Mouse (Mus musculus): Measurements from ENCODE around the gene Gm12166. TPM values are rescaled to one million over a fixed set of nuclear protein-coding genes. Genes with fewer than 3 reads are reported as not detected.

Gene Gm12166
- polyA plus RNA-seq, 1 experiment: not detected

DNA sequence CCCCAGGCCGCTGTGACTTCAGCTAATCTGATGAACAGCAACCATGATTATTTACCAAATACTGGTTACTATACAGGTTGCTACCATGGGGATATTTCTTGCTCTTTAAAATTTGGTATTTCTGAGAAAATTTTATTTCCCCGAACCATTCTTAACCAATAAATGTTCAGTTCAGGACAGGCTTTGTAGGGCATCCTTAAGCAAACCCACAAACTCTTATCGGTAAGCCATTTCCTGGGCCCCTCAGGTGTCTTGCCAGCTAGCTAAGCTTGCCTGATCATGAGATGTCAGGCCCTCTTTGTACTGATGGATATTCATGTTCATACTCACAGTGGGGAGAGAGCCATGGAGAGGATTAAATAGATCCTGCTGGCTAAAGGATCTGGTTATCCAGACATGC is 34.3 kb upstream of the Gm12166 start:
- no peak overlapping the region for H3K27ac ChIP-seq (ENCODE audit: insufficient read depth, low read depth, low read length)
- 97% methylated on average over 3 of the region's 3 CpGs for WGBS
- no peak for TF ChIP-seq CTCF (IDR thresholded peaks at IDR 0.05; ENCODE audit: insufficient read depth, low read depth, low read length)
- TF ChIP-seq POLR2A (IDR thresholded peaks at IDR 0.05; ENCODE audit: insufficient read depth, low read depth, low read length): no peak
- no peak overlapping the region for H3K4me3 ChIP-seq (ENCODE audit: insufficient read depth, low read depth, low read length)
- no peaks in the 10 kb centered on the region for H3K4me1 ChIP-seq (ENCODE audit: control insufficient read depth, insufficient read depth, low read length)

DNA sequence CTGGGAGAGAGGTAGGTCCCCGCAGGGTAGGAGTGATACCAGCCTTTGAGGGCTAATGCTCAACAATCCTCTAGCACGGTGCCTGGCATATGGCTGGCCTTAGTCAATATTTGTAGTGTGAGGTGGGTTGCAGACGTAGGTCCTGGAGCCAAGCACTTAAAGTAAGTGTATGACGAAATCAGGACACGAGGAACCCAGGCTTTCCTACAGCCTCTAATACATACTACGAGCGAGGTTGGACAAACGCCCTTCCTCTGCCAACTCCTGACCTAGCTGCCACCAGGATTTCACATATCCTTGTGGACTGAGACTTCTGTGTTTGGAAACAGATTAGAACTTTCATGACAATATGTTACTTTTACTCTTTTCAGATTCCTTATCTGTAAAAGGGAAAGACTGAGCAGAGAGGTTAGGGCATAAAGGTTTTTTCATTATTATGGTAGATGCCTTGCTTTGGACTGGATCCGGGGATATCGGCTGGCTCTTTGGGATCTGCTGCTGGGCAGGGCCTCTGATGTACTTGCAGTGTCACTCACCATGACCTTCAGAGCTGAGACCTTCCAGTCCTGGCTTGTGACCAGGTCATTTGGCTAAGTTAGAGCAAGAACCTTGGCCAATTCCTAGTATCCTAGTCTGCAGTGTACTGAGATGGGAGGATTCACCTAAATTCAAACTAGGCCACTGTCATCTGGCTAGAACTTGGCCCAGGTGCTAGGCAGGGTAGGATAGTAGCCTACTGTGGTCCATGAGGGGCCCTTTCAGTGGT is 33.5 kb upstream of the Gm12166 start:
- TF ChIP-seq POLR2A (IDR thresholded peaks at IDR 0.05; ENCODE audit: insufficient read depth, low read depth, low read length) (no peak), CTCF (IDR thresholded peaks at IDR 0.05; ENCODE audit: insufficient read depth, low read depth, low read length) (no peak)
- Histone ChIP-seq H3K4me1 (ENCODE audit: control insufficient read depth, insufficient read depth, low read length) (no peaks in the 10 kb centered on the region), H3K4me3 (ENCODE audit: insufficient read depth, low read depth, low read length) (no peak overlapping the region), H3K27ac (ENCODE audit: insufficient read depth, low read depth, low read length) (no peak overlapping the region)
- WGBS: 98% methylated on average over 10 of the region's 10 CpGs

DNA sequence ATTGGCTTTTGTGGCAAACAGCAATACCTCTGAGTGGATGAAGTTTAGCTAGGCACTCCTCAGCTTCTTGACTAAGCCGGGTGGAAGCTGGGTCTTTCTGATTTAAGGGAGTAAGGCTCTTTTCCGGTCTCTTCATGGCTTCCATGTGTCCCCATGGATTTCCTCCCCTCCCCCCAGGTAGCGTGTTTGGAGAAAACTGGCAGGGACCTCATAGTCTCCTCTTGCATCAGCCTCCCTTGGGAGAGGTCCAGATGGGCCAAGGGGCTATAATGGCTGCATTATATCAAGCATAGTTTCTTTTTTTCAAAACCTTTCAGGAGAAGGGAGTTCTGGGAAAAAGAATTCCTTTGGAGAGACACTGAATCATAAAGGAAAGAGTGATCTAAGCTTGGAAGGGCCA is 32.4 kb upstream of the Gm12166 start:
- TF ChIP-seq POLR2A (IDR thresholded peaks at IDR 0.05; ENCODE audit: insufficient read depth, low read depth, low read length): no peak
- TF ChIP-seq CTCF (IDR thresholded peaks at IDR 0.05; ENCODE audit: insufficient read depth, low read depth, low read length): no peak
- 74% methylated on average over 3 of the region's 3 CpGs for WGBS
- Histone ChIP-seq H3K4me3 (ENCODE audit: insufficient read depth, low read depth, low read length) (no peak overlapping the region), H3K4me1 (ENCODE audit: control insufficient read depth, insufficient read depth, low read length) (no peaks in the 10 kb centered on the region), H3K27ac (ENCODE audit: insufficient read depth, low read depth, low read length) (no peak overlapping the region)

DNA sequence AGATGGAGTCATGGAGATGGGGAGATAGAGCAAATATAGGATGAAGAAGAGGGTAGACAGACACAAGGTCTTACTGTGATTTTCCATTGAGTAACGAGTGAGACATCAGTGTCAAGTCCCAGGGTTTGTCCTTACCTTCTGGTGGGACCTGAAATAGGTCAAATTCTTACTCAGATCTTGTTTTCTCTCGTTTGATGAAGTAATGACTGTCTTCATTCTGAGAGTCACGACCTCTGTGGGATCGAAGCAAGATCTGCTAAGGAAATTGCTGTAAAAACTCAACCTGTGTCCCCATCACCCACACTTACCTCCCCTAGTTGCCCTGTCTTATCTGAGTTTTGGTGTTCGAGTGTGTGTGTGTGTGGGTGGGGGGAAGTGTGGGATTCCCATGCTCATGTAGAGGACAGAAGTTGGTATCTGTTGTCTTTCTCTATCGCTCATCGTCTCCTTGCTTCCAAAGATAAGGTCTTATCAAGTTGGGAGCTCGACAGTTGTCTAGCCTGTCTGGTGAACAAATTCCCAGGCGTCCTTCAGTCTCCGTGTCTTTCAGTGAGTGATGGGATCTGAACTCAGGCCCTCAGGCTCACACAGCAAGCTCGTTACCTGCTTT is 31.8 kb upstream of the Gm12166 start:
- H3K4me3 ChIP-seq (ENCODE audit: insufficient read depth, low read depth, low read length): no peak overlapping the region
- TF ChIP-seq POLR2A (IDR thresholded peaks at IDR 0.05; ENCODE audit: insufficient read depth, low read depth, low read length): no peak
- TF ChIP-seq CTCF (IDR thresholded peaks at IDR 0.05; ENCODE audit: insufficient read depth, low read depth, low read length): no peak
- H3K4me1 ChIP-seq (ENCODE audit: control insufficient read depth, insufficient read depth, low read length): no peaks in the 10 kb centered on the region
- 92% methylated on average over 11 of the region's 11 CpGs for WGBS
- no peak overlapping the region for H3K27ac ChIP-seq (ENCODE audit: insufficient read depth, low read depth, low read length)

DNA sequence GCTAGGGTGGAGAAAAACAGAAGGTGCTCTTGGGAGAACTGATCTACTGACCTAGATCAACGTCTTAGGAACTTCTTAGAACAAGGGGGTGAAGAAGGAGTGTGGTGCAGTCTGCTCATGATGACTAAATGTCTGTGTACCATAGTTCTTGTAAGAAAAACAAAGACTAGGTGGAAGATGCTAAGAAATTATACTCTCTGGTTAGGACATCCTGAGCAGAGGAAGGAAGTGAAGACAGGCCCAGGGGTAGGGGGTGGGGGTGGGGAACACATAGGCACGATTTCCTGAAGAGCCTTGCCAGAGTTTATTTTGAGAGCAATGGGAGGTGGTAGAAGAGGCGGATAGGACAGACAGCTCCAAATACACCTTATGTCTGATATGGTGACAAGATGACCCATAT is 31.3 kb upstream of the Gm12166 start:
- Histone ChIP-seq H3K4me3 (ENCODE audit: insufficient read depth, low read depth, low read length) (no peak overlapping the region), H3K4me1 (ENCODE audit: control insufficient read depth, insufficient read depth, low read length) (no peaks in the 10 kb centered on the region), H3K27ac (ENCODE audit: insufficient read depth, low read depth, low read length) (no peak overlapping the region)
- TF ChIP-seq POLR2A (IDR thresholded peaks at IDR 0.05; ENCODE audit: insufficient read depth, low read depth, low read length) (no peak), CTCF (IDR thresholded peaks at IDR 0.05; ENCODE audit: insufficient read depth, low read depth, low read length) (no peak)
- WGBS: 76% methylated on average over 3 of the region's 3 CpGs

DNA sequence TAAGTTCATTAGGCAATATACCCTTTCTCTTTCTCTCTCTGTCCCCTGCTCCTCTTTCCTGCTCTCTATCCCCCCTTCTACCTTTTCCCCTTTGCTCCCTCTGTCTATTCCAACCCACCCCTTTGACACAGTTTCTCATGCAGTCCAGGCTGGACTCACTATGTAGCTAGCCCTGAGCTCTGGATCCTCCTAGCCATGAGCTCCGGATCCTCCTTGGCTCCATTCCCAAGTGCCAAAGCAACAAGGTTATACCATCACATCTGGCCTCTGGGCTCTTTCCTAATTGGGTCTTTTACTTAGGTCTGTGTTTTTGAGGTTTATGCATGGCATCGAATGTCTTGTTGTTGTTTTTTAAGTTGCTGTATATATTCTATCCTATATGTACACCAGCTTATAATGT is 29.0 kb upstream of the Gm12166 start:
- H3K4me3 ChIP-seq (ENCODE audit: insufficient read depth, low read depth, low read length): no peak overlapping the region
- WGBS: 81% methylated on average over 2 of the region's 2 CpGs
- no peak overlapping the region for H3K27ac ChIP-seq (ENCODE audit: insufficient read depth, low read depth, low read length)
- TF ChIP-seq CTCF (IDR thresholded peaks at IDR 0.05; ENCODE audit: insufficient read depth, low read depth, low read length): no peak
- TF ChIP-seq POLR2A (IDR thresholded peaks at IDR 0.05; ENCODE audit: insufficient read depth, low read depth, low read length): no peak
- no peaks in the 10 kb centered on the region for H3K4me1 ChIP-seq (ENCODE audit: control insufficient read depth, insufficient read depth, low read length)

DNA sequence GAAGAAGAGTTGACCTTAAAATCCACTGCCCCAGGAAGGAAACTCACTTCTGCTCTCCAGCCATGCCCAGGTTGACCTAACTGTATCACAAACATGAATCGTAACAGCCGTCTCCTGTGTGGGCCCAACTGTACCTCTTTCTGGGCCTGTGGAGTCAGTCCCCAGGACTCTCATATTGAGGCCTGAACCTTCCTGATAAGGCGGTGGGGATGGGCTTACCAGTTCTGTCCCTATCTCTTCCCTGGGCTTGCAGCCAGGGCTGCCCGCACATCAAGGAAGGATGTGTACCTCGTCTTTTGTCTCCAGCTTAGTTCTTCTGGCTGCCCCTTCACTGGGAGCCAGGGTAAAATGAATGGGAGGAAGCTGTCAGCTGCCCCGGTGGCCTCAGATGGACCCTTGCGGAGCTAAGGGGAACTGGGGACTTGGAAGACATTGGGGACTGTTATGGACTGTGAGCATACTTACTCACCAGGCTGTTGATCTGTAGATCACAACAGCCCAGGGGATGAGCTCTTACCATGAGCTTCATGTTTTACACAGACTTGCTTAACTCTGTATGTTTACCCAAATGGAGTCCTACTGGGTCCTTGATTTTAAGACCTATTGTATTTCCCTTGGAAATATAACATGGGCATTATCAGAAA is 25.7 kb upstream of the Gm12166 start:
- Histone ChIP-seq H3K27ac (ENCODE audit: insufficient read depth, low read depth, low read length) (no peak overlapping the region), H3K4me3 (ENCODE audit: insufficient read depth, low read depth, low read length) (no peak overlapping the region), H3K4me1 (ENCODE audit: control insufficient read depth, insufficient read depth, low read length) (no peaks in the 10 kb centered on the region)
- 89% methylated on average over 7 of the region's 7 CpGs for WGBS
- no peak for TF ChIP-seq POLR2A (IDR thresholded peaks at IDR 0.05; ENCODE audit: insufficient read depth, low read depth, low read length)
- no peak for TF ChIP-seq CTCF (IDR thresholded peaks at IDR 0.05; ENCODE audit: insufficient read depth, low read depth, low read length)

DNA sequence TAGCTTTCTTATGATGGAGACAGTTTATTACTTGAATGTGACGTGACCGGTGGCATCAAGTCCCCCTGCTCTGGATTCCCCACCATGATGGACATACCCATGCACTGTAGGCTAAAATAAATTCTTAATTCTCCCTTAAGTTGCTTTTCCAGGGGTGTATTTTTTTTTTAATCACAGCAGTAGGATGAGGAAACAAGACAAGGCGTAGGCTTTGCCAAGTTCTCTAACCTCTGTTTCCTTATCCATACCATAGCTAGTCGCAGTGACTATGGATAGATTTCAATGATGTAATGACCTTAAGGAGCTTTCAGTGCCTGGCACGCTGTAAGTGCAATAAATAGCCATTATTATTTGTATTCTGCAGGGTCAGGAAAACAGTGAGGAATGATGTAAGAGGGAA is 25.2 kb upstream of the Gm12166 start:
- Histone ChIP-seq H3K4me1 (ENCODE audit: control insufficient read depth, insufficient read depth, low read length) (no peaks in the 10 kb centered on the region), H3K4me3 (ENCODE audit: insufficient read depth, low read depth, low read length) (no peak overlapping the region), H3K27ac (ENCODE audit: insufficient read depth, low read depth, low read length) (no peak overlapping the region)
- WGBS: 95% methylated on average over 5 of the region's 5 CpGs
- TF ChIP-seq CTCF (IDR thresholded peaks at IDR 0.05; ENCODE audit: insufficient read depth, low read depth, low read length) (no peak), POLR2A (IDR thresholded peaks at IDR 0.05; ENCODE audit: insufficient read depth, low read depth, low read length) (no peak)
